Mouse (Mus musculus): ENCODE data around the gene Btbd11. TPM values are rescaled to one million over a fixed set of nuclear protein-coding genes. Genes with fewer than 3 reads are reported as not detected.

Btbd11 gene
- polyA plus RNA-seq, 1 experiment, result 1.9 TPM

GRCm38 (mm10) chr10:85510329-85510728, 123.7 kb downstream of the Btbd11 start:
- Histone ChIP-seq H3K4me1 (ENCODE audit: control insufficient read depth, insufficient read depth, insufficient read length, low read length) (no peaks in the 10 kb centered on the region; the same call in 1 of the 2 replicates), H3K27ac (replicated peaks; ENCODE audit: low read depth, low read length) (no peak overlapping the region), H3K4me3 (ENCODE audit: insufficient read depth, low read depth, low read length) (no peak overlapping the region)

DNA sequence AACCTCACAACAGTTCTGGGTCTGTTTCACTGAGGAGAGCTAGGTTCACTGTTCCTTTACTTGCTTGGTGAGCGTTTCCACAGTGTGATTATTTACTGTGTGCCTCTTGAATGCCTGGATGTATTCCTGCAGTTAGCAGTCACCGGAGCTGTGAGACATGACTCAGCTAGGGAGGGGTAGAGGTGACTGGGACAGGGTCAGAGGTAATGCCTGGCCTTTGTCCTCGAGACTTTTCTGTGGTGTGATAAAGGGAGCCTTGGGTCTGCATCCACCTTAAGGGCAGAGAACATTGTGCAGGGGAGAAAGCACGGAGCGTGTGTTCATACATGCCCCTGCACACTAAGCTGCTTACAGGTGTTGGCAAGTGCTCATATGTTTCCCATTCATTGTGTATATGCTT, 126.2 kb downstream of the Btbd11 start:
- no peak overlapping the region for H3K4me3 ChIP-seq (ENCODE audit: insufficient read depth, low read depth, low read length)
- no peaks in the 10 kb centered on the region; the same call in 1 of the 2 replicates for H3K4me1 ChIP-seq (ENCODE audit: control insufficient read depth, insufficient read depth, insufficient read length, low read length)
- H3K27ac ChIP-seq (replicated peaks; ENCODE audit: low read depth, low read length), result no peak overlapping the region

DNA sequence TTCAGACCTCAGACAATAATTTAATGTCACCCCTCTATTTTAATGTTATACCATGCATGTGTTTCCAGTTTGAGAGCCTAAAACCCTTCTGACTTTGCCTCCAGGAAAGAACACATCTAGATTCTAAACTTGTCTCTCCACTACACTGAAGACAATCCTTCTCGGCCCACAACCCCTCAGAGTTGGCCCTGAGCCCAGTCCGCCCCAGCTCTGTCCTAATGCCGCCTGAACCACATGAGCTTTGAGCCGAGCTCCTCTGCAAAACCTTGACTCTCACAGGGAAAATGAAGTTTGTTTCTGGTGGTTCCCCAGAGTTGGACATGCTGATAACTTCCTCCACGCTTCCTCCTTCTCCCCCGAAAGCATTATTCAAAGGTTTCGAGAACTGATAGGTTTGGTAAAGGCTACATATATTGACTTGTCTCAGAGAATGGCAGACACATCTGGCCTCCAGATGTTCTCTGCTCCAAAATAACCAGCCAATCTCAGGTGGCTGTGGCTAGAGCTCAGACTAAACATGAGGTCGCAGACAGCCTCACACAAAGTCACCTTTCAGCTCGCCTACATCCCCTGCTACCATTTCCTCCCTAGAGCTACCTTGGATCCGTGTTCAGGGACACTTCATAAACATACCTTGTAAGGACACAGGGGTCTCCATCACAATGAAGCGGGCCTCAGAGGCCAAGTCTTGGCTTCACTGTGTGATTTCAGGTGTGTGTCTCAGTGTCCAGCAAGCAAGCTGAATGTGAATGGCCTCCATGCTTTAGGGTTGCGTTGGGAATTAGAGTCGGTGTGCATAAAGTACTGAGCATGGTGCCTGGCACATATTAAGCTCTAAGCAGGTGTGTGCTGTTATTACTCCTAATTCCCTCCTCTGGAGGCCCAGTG, 130.9 kb downstream of the Btbd11 start:
- Histone ChIP-seq H3K4me3 (ENCODE audit: insufficient read depth, low read depth, low read length) (no peak overlapping the region), H3K27ac (replicated peaks; ENCODE audit: low read depth, low read length) (no peak overlapping the region), H3K4me1 (ENCODE audit: control insufficient read depth, insufficient read depth, insufficient read length, low read length) (no peaks in the 10 kb centered on the region)

- Histone ChIP-seq H3K27ac (replicated peaks; ENCODE audit: low read depth, low read length) (no peak overlapping the region), H3K4me1 (ENCODE audit: control insufficient read depth, insufficient read depth, insufficient read length, low read length) (no peaks in the 10 kb centered on the region), H3K4me3 (ENCODE audit: insufficient read depth, low read depth, low read length) (no peak overlapping the region)
These were observed 131.4 kb downstream of the Btbd11 start for GRCm38 (mm10) chr10:85518111-85518409.

GRCm38 (mm10) chr10:85522220-85522760, 135.7 kb downstream of the Btbd11 start:
- Histone ChIP-seq H3K4me3 (ENCODE audit: insufficient read depth, low read depth, low read length) (no peak overlapping the region), H3K4me1 (ENCODE audit: control insufficient read depth, insufficient read depth, insufficient read length, low read length) (no peaks in the 10 kb centered on the region), H3K27ac (replicated peaks; ENCODE audit: low read depth, low read length) (no peak overlapping the region)

DNA sequence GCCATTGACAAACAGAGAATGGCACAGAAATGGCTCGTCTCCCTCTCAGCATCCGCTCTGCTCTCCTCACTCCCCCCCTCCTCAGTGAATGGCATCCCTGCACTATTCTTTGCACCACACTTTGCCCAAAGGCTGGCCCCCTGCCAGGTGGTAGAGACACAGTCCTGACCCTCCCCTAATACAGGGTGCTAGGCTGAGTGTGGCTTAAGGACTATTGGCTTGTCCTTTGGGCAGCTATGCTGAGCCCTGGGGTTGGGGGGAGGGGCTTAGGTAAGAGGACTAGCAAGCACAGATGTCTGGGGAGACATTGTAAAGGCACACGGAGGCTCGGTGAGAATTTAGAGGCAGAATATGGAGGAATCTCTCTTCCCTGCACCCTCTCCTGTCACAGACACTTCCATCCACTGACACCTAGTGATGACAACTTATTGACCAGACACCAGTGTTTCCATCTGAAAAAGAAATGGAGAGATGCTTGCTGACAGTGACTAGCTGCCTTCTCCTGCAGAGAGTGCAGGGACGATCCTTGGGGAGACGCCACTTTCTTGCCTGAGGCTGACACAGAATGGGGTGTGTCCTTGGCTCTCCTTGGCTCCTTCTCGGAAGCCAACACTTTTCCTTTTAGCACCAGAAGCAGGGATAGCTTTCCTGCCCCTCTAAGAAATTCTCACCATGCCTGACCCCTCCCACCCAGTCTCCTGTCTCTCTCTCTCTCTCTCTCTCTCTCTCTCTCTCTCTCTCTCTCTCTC, 138.8 kb downstream of the Btbd11 start:
- H3K27ac ChIP-seq (replicated peaks; ENCODE audit: low read depth, low read length), result no peak overlapping the region
- no peaks in the 10 kb centered on the region for H3K4me1 ChIP-seq (ENCODE audit: control insufficient read depth, insufficient read depth, insufficient read length, low read length)
- no peak overlapping the region for H3K4me3 ChIP-seq (ENCODE audit: insufficient read depth, low read depth, low read length)

GRCm38 (mm10) chr10:85526657-85527056, 140.0 kb downstream of the Btbd11 start:
- Histone ChIP-seq H3K27ac (replicated peaks; ENCODE audit: low read depth, low read length) (no peak overlapping the region), H3K4me1 (ENCODE audit: control insufficient read depth, insufficient read depth, insufficient read length, low read length) (no peaks in the 10 kb centered on the region), H3K4me3 (ENCODE audit: insufficient read depth, low read depth, low read length) (no peak overlapping the region)

DNA sequence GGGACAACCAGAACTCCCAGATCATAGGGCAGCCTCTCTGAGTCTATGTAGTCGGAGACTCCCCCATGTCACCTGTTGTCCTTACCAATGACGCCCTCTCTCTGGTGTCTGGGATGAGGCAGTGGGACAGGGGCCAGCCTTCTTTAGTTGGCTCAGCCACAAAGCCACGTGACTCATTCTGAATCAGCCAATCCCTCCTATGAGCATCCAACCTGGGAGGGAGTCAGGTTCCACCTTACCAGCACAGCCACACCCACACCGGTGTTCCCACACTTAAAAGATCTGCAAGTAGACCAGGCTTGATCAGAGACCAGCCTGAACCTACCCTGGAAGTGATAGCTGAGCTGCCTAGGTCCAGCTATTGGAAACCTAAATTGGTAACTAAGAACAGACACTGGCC, 141.1 kb downstream of the Btbd11 start:
- H3K27ac ChIP-seq (replicated peaks; ENCODE audit: low read depth, low read length), result no peak overlapping the region
- no peaks in the 10 kb centered on the region for H3K4me1 ChIP-seq (ENCODE audit: control insufficient read depth, insufficient read depth, insufficient read length, low read length)
- no peak overlapping the region for H3K4me3 ChIP-seq (ENCODE audit: insufficient read depth, low read depth, low read length)

- Histone ChIP-seq H3K27ac (replicated peaks; ENCODE audit: low read depth, low read length) (no peak overlapping the region), H3K4me1 (ENCODE audit: control insufficient read depth, insufficient read depth, insufficient read length, low read length) (no peaks in the 10 kb centered on the region), H3K4me3 (ENCODE audit: insufficient read depth, low read depth, low read length) (no peak overlapping the region)
These were observed 146.6 kb downstream of the Btbd11 start for GRCm38 (mm10) chr10:85533192-85533710.

DNA sequence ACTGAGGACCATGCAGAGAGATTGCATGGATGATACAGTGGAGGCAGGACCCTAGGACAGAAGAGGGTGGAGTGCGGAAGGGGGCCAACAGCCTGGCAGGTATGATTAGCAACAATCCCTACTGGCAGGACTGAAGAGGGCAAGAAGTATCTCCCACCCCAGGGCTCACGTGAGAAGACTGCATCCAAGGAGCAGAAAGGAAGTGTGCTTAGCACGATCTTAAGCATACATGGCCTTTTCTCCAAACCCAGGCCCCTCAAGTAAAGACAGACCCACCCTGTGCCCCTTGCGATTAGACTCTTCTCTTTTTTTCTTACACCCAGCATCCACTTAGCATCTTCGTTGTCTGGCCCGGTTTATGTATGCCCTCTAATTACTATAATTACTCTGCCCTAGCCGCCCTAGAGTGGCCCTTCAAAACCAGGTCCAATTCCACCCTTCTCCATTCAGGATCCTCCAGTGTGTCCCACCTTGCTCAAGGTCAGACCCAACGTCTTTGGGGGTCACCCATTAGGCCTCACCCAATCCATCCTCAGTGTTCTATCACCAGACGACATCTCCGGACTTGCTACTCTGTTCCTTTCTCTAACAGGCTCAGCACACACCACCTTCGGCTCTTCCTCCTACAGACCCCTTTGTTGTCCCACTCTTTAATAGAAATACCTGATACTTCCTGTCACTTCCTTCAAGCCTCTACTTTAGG, 151.6 kb downstream of the Btbd11 start:
- Histone ChIP-seq H3K4me3 (ENCODE audit: insufficient read depth, low read depth, low read length) (no peak overlapping the region), H3K27ac (replicated peaks; ENCODE audit: low read depth, low read length) (no peak overlapping the region), H3K4me1 (ENCODE audit: control insufficient read depth, insufficient read depth, insufficient read length, low read length) (no peaks in the 10 kb centered on the region)

GRCm38 (mm10) chr10:85539510-85540120, 153.0 kb downstream of the Btbd11 start:
- Histone ChIP-seq H3K4me3 (ENCODE audit: insufficient read depth, low read depth, low read length) (no peak overlapping the region), H3K4me1 (ENCODE audit: control insufficient read depth, insufficient read depth, insufficient read length, low read length) (no peaks in the 10 kb centered on the region), H3K27ac (replicated peaks; ENCODE audit: low read depth, low read length) (no peak overlapping the region)

DNA sequence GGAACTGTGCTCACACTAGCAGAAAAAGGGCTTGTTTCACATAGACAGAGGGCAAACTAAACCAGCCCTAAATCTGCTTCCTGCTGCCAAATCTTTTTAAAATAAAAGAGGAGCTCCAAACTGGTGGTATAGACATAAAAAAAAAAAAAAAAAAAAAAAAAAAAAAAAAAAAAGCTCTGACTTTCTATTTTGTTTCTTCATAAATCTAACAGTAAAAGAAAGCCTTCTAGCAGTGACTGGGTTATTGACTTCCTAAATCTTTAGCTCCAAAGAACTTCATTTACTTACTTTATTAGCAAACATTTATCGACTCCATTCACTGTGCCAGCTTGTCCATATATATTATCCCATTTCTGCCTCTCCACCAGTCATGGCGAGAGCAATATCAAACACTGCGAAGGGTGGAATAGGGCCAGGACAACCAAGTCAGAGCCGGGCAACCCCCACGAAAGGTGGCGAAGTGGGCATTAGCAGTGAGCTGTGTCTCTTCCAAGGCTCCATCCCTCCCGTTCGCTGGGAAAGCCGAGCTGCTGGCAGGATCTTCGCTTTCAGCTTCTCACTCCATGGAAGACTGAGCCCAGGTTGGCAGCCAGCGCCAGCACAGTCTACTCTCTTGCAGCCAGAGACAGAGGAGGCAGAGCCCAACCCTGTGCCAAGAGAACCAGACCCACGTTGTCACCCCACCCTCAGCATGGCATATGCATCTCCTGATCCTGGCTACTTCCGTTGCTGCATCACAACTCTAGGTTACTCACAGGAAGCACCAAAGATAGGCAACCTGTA, 153.9 kb downstream of the Btbd11 start:
- Histone ChIP-seq H3K4me1 (ENCODE audit: control insufficient read depth, insufficient read depth, insufficient read length, low read length) (no peaks in the 10 kb centered on the region), H3K4me3 (ENCODE audit: insufficient read depth, low read depth, low read length) (no peak overlapping the region), H3K27ac (replicated peaks; ENCODE audit: low read depth, low read length) (no peak overlapping the region)

DNA sequence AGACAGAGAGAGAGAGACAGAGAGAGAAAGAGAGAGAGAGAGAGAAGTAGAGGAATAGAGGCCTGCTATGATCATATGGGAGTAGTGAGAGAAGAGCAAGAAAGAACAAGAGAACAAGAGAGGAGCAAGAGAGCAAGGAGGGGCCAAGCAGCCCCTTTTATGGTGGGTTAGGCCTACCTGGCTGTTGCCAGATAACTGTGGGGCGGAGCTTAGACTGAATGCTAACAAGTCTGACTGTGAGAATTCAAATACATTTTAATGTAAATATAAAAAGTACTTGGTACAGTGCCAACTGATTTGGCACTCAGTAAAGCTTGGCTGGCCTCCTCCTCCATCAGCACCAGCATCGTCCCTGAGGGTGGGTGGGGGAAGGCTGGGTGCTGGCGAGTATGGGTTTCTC, 154.9 kb downstream of the Btbd11 start:
- Histone ChIP-seq H3K27ac (replicated peaks; ENCODE audit: low read depth, low read length) (no peak overlapping the region), H3K4me3 (ENCODE audit: insufficient read depth, low read depth, low read length) (no peak overlapping the region), H3K4me1 (ENCODE audit: control insufficient read depth, insufficient read depth, insufficient read length, low read length) (no peaks in the 10 kb centered on the region)

All from brown adipose tissue, adult 24 weeks (tissue).